Mouse (Mus musculus) stomach, postnatal 0 days (tissue): ENCODE results near the gene Fcrlb.
"Not testable (repeated sequence)": the region's sequence is repeated elsewhere in the genome, so short reads cannot be mapped to it uniquely, and the experiment has no call there.

ENCODE experiments used
- CTCF ChIP-seq: IDR thresholded peaks from 2 replicates; pipeline ENCODE4 v1.5.1; 2016; ENCODE audit warnings: antibody characterized with exemption, low read depth, mild to moderate bottlenecking, moderate library complexity
- EP300 ChIP-seq: optimal IDR thresholded peaks from 2 replicates; pipeline ENCODE3; 2016; ENCODE audit warnings: antibody characterized with exemption

DNA sequence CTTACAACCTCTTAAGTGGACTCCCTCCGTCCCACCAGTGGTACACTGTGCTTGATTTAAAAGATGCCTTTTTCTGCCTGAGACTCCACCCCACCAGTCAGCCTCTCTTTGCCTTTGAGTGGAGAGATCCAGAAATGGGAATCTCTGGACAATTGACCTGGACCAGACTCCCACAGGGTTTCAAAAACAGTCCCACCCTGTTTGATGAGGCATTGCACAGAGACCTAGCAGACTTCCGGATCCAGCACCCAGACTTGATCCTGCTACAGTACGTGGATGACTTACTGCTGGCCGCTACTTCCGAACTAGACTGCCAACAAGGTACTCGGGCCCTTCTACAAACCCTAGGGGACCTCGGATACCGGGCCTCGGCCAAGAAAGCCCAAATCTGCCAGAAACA, 32.2 kb upstream of the Fcrlb start:
- not testable (repeated sequence) for TF ChIP-seq EP300, CTCF
